Mouse (Mus musculus) forebrain, embryonic 11.5 days (tissue): ENCODE results near the gene Cisd1. TPM values are rescaled to one million over a fixed set of nuclear protein-coding genes. Genes with fewer than 3 reads are reported as not detected.

Experiments used
- ATAC-seq: fragments of 200-750 bp; cut with Nextera tagmentation; replicated peaks from 2 replicates; pipeline ENCODE4 v1.8.0; 2017; ENCODE audit warnings: moderate TSS enrichment; ENCODE audit not compliant: low FRiP score
- DNase-seq: peaks from one replicate; pipeline ENCODE4 v3.0.0-alpha.2; 2017; ENCODE audit warnings: low spot score
- H3K27ac ChIP-seq: fragments of 300-500 bp; sonication (generic); 2 replicates; pipeline ENCODE4 v1.5.1; 2014; ENCODE audit warnings: low read depth, low read length
- H3K27me3 ChIP-seq: fragments of 300-500 bp; sonication (generic); 2 replicates; pipeline ENCODE4 v1.6.1; 2014; ENCODE audit warnings: mild to moderate bottlenecking, low read length, mixed read lengths; ENCODE audit not compliant: control insufficient read depth, insufficient read depth
- H3K36me3 ChIP-seq: fragments of 300-500 bp; sonication (generic); 2 replicates; pipeline ENCODE4 v1.6.1; 2014; ENCODE audit warnings: mild to moderate bottlenecking, low read length, moderate library complexity, mixed read lengths; ENCODE audit not compliant: control insufficient read depth, insufficient read depth
- H3K4me1 ChIP-seq: fragments of 300-500 bp; sonication (generic); replicated peaks from 2 replicates; pipeline ENCODE4 v1.6.1; 2014; ENCODE audit warnings: low read length, mixed read lengths; ENCODE audit not compliant: control insufficient read depth, insufficient read depth
- H3K4me2 ChIP-seq: fragments of 300-500 bp; sonication (generic); 2 replicates; pipeline ENCODE4 v1.6.1; 2014; ENCODE audit warnings: low read depth, mild to moderate bottlenecking, low read length, moderate library complexity, mixed read lengths; ENCODE audit not compliant: severe bottlenecking
- H3K4me3 ChIP-seq: fragments of 300-500 bp; sonication (generic); 2 replicates; pipeline ENCODE4 v1.5.1; 2014; ENCODE audit warnings: low read depth, low read length
- H3K9ac ChIP-seq: fragments of 300-500 bp; sonication (generic); 2 replicates; pipeline ENCODE4 v1.6.1; 2014; ENCODE audit warnings: low read length
- H3K9me3 ChIP-seq: fragments of 300-500 bp; sonication (generic); 2 replicates; pipeline ENCODE4 v1.6.1; 2016; ENCODE audit warnings: low read length, mixed read lengths; ENCODE audit not compliant: control insufficient read depth
- WGBS: fragments of 180-500 bp; shearing (Covaris S2); extraction: QIAGEN DNeasy Blood & Tissue Kit; methylation state at CpG from one replicate; pipeline ENCODE4 v1.1.7; 2014; 5-methylcytosine and 5-hydroxymethylcytosine counted together
- polyA plus RNA-seq: library from polyadenylated mRNA; unstranded; fragments of >200 nt; fragmentation: Nextera tagmentation; extraction: Ambion mirVana; gene quantifications from 2 replicates; pipeline ENCODE4 v1.2.1, GENCODE M21; 2014

Cisd1 gene
- polyA plus RNA-seq, 1 experiment from 2014 or later, result 137 TPM

- H3K4me2 ChIP-seq, result no peak overlapping the region
- no peaks in the 10 kb centered on the region for H3K4me1 ChIP-seq
Observed at GRCm38 (mm10) chr10:71306759-71307158, 38.0 kb downstream of the Cisd1 start.

GRCm38 (mm10) chr10:71306190-71306589, 38.6 kb downstream of the Cisd1 start:
- Histone ChIP-seq H3K4me2 (peak overlapping the region; percentile 15; the same call in 1 of the 2 replicates), H3K36me3 (no peaks in the 10 kb centered on the region), H3K27ac (no peak overlapping the region), H3K4me1 (no peaks in the 10 kb centered on the region), H3K9ac (no peak overlapping the region), H3K9me3 (no peaks in the 10 kb centered on the region), H3K4me3 (no peak overlapping the region), H3K27me3 (no peaks in the 10 kb centered on the region)
- DNase-seq (peak; percentile 70), ATAC-seq (no peak)
- WGBS, result 22% methylated on average over 6 of the region's 6 CpGs

More at GRCm38 (mm10) chr10:71306759-71307158, 38.0 kb downstream of the Cisd1 start:
- H3K27me3 ChIP-seq, result no peaks in the 10 kb centered on the region
- H3K36me3 ChIP-seq, result no peaks in the 10 kb centered on the region
- WGBS, result 74% methylated on average over 6 of the region's 6 CpGs
- H3K9ac ChIP-seq, result no peak overlapping the region
- no peaks in the 10 kb centered on the region for H3K9me3 ChIP-seq
- no peak overlapping the region for H3K4me3 ChIP-seq
- DNase-seq, result no peak
- ATAC-seq, result no peak
- H3K27ac ChIP-seq, result no peak overlapping the region

- ATAC-seq, result no peak
- DNase-seq, result no peak
- no peaks in the 10 kb centered on the region for H3K4me1 ChIP-seq
Observed at GRCm38 (mm10) chr10:71302490-71302889, 42.3 kb downstream of the Cisd1 start.

GRCm38 (mm10) chr10:71300161-71300560, 44.6 kb downstream of the Cisd1 start:
- no peaks in the 10 kb centered on the region for H3K9me3 ChIP-seq
- H3K4me2 ChIP-seq, result no peak overlapping the region
- H3K4me1 ChIP-seq, result no peaks in the 10 kb centered on the region
- 84% methylated on average over 16 of the region's 16 CpGs for WGBS
- no peak overlapping the region for H3K4me3 ChIP-seq
- ATAC-seq, result no peak
- H3K36me3 ChIP-seq, result no peaks in the 10 kb centered on the region
- H3K27ac ChIP-seq, result no peak overlapping the region
- H3K27me3 ChIP-seq, result no peaks in the 10 kb centered on the region
- no peak overlapping the region for H3K9ac ChIP-seq
- no peak for DNase-seq

More at GRCm38 (mm10) chr10:71302490-71302889, 42.3 kb downstream of the Cisd1 start:
- no peak overlapping the region for H3K4me2 ChIP-seq
- 31% methylated on average over 5 of the region's 5 CpGs for WGBS
- no peaks in the 10 kb centered on the region for H3K27me3 ChIP-seq
- H3K9me3 ChIP-seq, result no peaks in the 10 kb centered on the region
- no peak overlapping the region for H3K9ac ChIP-seq
- no peak overlapping the region for H3K27ac ChIP-seq
- H3K4me3 ChIP-seq, result no peak overlapping the region
- H3K36me3 ChIP-seq, result no peaks in the 10 kb centered on the region

GRCm38 (mm10) chr10:71293245-71293644, 51.5 kb downstream of the Cisd1 start:
- ATAC-seq (no peak), DNase-seq (no peak)
- 59% methylated on average over 4 of the region's 4 CpGs for WGBS
- H3K27me3 ChIP-seq, result no peaks in the 10 kb centered on the region
- no peak overlapping the region for H3K27ac ChIP-seq
- H3K9me3 ChIP-seq, result no peaks in the 10 kb centered on the region
- H3K36me3 ChIP-seq, result no peaks in the 10 kb centered on the region
- no peak overlapping the region for H3K4me3 ChIP-seq
- H3K4me2 ChIP-seq, result no peak overlapping the region
- H3K4me1 ChIP-seq, result peaks cover 2% of the 10 kb centered on the region; the same call in 1 of the 2 replicates
- no peak overlapping the region for H3K9ac ChIP-seq

- Histone ChIP-seq H3K9ac (no peak overlapping the region), H3K27ac (no peak overlapping the region), H3K27me3 (no peaks in the 10 kb centered on the region), H3K4me2 (0 out of 2 replicates have a peak overlapping the region, but pooled peaks have one; percentile 26), H3K36me3 (no peaks in the 10 kb centered on the region), H3K4me3 (no peak overlapping the region), H3K9me3 (no peaks in the 10 kb centered on the region), H3K4me1 (peaks cover 2% of the 10 kb centered on the region; the same call in 1 of the 2 replicates)
- DNase-seq (no peak), ATAC-seq (peak; percentile 53; the same call in 1 of the 2 replicates)
- WGBS, result 41% methylated on average over 3 of the region's 11 CpGs
Observed at GRCm38 (mm10) chr10:71292254-71292653, 52.5 kb downstream of the Cisd1 start.

GRCm38 (mm10) chr10:71291801-71292200, 53.0 kb downstream of the Cisd1 start:
- no peaks in the 10 kb centered on the region for H3K27me3 ChIP-seq
- H3K36me3 ChIP-seq, result no peaks in the 10 kb centered on the region
- H3K4me2 ChIP-seq, result 0 out of 2 replicates have a peak overlapping the region, but pooled peaks have one; percentile 26
- WGBS, result 21% methylated on average over 4 of the region's 4 CpGs
- H3K4me1 ChIP-seq, result peaks cover 2% of the 10 kb centered on the region; the same call in 1 of the 2 replicates
- no peak for DNase-seq
- no peak overlapping the region; the same call in 1 of the 2 replicates for H3K9ac ChIP-seq
- no peaks in the 10 kb centered on the region for H3K9me3 ChIP-seq
- ATAC-seq, result 0 out of 2 replicates have a peak, but pooled peaks have one; percentile 28
- no peak overlapping the region for H3K4me3 ChIP-seq
- no peak overlapping the region for H3K27ac ChIP-seq

- no peaks in the 10 kb centered on the region for H3K36me3 ChIP-seq
- no peak overlapping the region for H3K4me3 ChIP-seq
- DNase-seq (no peak), ATAC-seq (no peak)
- no peak overlapping the region for H3K27ac ChIP-seq
- no peak overlapping the region for H3K4me2 ChIP-seq
- no peaks in the 10 kb centered on the region for H3K9me3 ChIP-seq
- peaks cover 2% of the 10 kb centered on the region; the same call in 1 of the 2 replicates for H3K4me1 ChIP-seq
- 21% methylated on average over 3 of the region's 3 CpGs for WGBS
- no peak overlapping the region for H3K9ac ChIP-seq
- H3K27me3 ChIP-seq, result no peaks in the 10 kb centered on the region
Observed at GRCm38 (mm10) chr10:71291179-71291661, 53.5 kb downstream of the Cisd1 start.

GRCm38 (mm10) chr10:71285126-71285580, 59.6 kb downstream of the Cisd1 start, which contains the start of gene Ube2d1:
Gene Ube2d1 (minus strand): TSS chr10:71285262.
- peak; percentile 93 for DNase-seq
- peak within 1 kb of the TSS; percentile 25; the same call in 1 of the 2 replicates for H3K27ac ChIP-seq
- peak within 1 kb of the TSS; percentile 92 for H3K4me3 ChIP-seq
- no peaks in the 10 kb centered on the region for H3K4me1 ChIP-seq
- peak within 1 kb of the TSS; percentile 96 for H3K9ac ChIP-seq
- ATAC-seq, result peak; percentile 95
- no peaks in the 10 kb centered on the region for H3K27me3 ChIP-seq
- no peaks in the 10 kb centered on the region for H3K9me3 ChIP-seq
- H3K36me3 ChIP-seq, result no peaks in the 10 kb centered on the region
- WGBS, result under 1% methylated on average over 49 of the region's 50 CpGs
- H3K4me2 ChIP-seq, result peak within 1 kb of the TSS; percentile 67
